In genomic region chr6:22357351-22357750, GRCm38 (mm10) we compare ENCODE assay signal across 25 mouse cellular contexts. TPM values are rescaled to one million over a fixed set of nuclear protein-coding genes. Genes with fewer than 3 reads are reported as not detected.
DNase-seq lines count a peak whose midpoint lies in the region; ATAC-seq lines count a peak whose summit lies in the region.
"Had no signal": no experiment of that assay in that cellular context is flagged by ENCODE, and none has a peak within 500 bp of the region (broad histone marks: within the 10 kb centered on the region; RNA-seq: fewer than 3 reads in every experiment).

No protein-coding gene starts in this region.

- no peak overlapping the region for H3K4me2 ChIP-seq in kidney, embryonic 16.5 days (replicated peaks; ENCODE audit: low read depth, low read length)
- H3K4me2 ChIP-seq: embryonic facial prominence, embryonic 13.5 days; forebrain, embryonic 12.5 days; forebrain, embryonic 15.5 days; heart, embryonic 11.5 days; hindbrain, embryonic 12.5 days; hindbrain, embryonic 15.5 days; intestine, embryonic 15.5 days had no signal

- peak; percentile 40 for DNase-seq in CD4-positive, CD25-positive, alpha-beta regulatory T cell, adult 2 months (ENCODE audit: low read depth, low spot score)
- peak; percentile 34 to 51 for DNase-seq in B cell, adult 2 months
- DNase-seq in ZHBTc4 (ENCODE audit: low read depth, low spot score): peak; percentile 35
- peak; percentile 38 for DNase-seq in splenic B cell, adult 2 months (ENCODE audit: low read depth, low spot score)
- DNase-seq in right cerebral cortex, postnatal 36 days (ENCODE audit: low spot score in 2 of 2): no peak
- DNase-seq: adrenal gland, postnatal 10 days; adrenal gland, postnatal 36 days; cerebellum, adult 18-20 months; cerebellum, adult 9-10 months; cerebellum, postnatal 14 days; embryo, embryonic 11 days; gastrocnemius, postnatal 25 days had no signal

- H3K4me3 ChIP-seq in kidney, embryonic 16.5 days (ENCODE audit: low read length): no peak overlapping the region
- H3K4me3 ChIP-seq: embryonic facial prominence, embryonic 10.5 days; embryonic facial prominence, embryonic 13.5 days; erythroblast, embryonic 14.5 days; forebrain, embryonic 12.5 days; forebrain, embryonic 15.5 days; hindbrain, embryonic 12.5 days; hindbrain, embryonic 15.5 days; intestine, embryonic 15.5 days had no signal

- no peak for ATAC-seq in CD4-positive, CD25-positive, alpha-beta regulatory T cell, adult 4 months
- ATAC-seq in kidney, embryonic 16.5 days (ENCODE audit: low FRiP score, low TSS enrichment): no peak
- ATAC-seq: forebrain, embryonic 15.5 days; intestine, embryonic 15.5 days; Patski had no signal

- H3K9ac ChIP-seq in kidney, embryonic 16.5 days (replicated peaks; ENCODE audit: low read length): no peak overlapping the region
- H3K9ac ChIP-seq: embryonic facial prominence, embryonic 13.5 days; forebrain, embryonic 12.5 days; forebrain, embryonic 15.5 days; hindbrain, embryonic 12.5 days; hindbrain, embryonic 15.5 days; intestine, embryonic 15.5 days had no signal

- peaks cover 3% of the 10 kb centered on the region for H3K9me3 ChIP-seq in kidney, embryonic 16.5 days (ENCODE audit: low read length)
- H3K9me3 ChIP-seq: forebrain, embryonic 12.5 days; forebrain, embryonic 15.5 days; hindbrain, embryonic 12.5 days; hindbrain, embryonic 15.5 days; intestine, embryonic 15.5 days had no signal

- no peaks in the 10 kb centered on the region for H3K27me3 ChIP-seq in splenic B cell, adult 2 months (ENCODE audit: control insufficient read depth, insufficient read depth, low read length, poor library complexity, severe bottlenecking)
- H3K27me3 ChIP-seq in kidney, embryonic 16.5 days (ENCODE audit: insufficient read depth, low read length): no peaks in the 10 kb centered on the region
- H3K27me3 ChIP-seq: CH12.LX; embryonic facial prominence, embryonic 13.5 days; forebrain, embryonic 12.5 days; forebrain, embryonic 15.5 days; hindbrain, embryonic 12.5 days; hindbrain, embryonic 15.5 days; intestine, embryonic 15.5 days; Patski had no signal

- 97% methylated on average over 4 of the region's 4 CpGs for WGBS in kidney, embryonic 16.5 days

- no peaks in the 10 kb centered on the region for H3K36me3 ChIP-seq in splenic B cell, adult 2 months (ENCODE audit: control insufficient read depth, insufficient read depth, low read length, poor library complexity, severe bottlenecking)
- H3K36me3 ChIP-seq in kidney, embryonic 16.5 days (ENCODE audit: insufficient read depth, low read length): no peaks in the 10 kb centered on the region
- H3K36me3 ChIP-seq: embryonic facial prominence, embryonic 10.5 days; embryonic facial prominence, embryonic 13.5 days; forebrain, embryonic 12.5 days; forebrain, embryonic 15.5 days; hindbrain, embryonic 12.5 days; hindbrain, embryonic 15.5 days; intestine, embryonic 15.5 days had no signal

- peaks cover 29% of the 10 kb centered on the region for H3K4me1 ChIP-seq in kidney, embryonic 16.5 days (ENCODE audit: insufficient read depth, low read length)
- H3K4me1 ChIP-seq: intestine, embryonic 15.5 days had no signal

- no peak overlapping the region for H3K27ac ChIP-seq in kidney, embryonic 16.5 days (ENCODE audit: low read length)
- H3K27ac ChIP-seq: embryonic facial prominence, embryonic 10.5 days; embryonic facial prominence, embryonic 13.5 days; forebrain, embryonic 12.5 days; forebrain, embryonic 15.5 days; hindbrain, embryonic 12.5 days; hindbrain, embryonic 15.5 days; intestine, embryonic 15.5 days had no signal

RNA-seq across cellular contexts. Expression of gene Fam3c, which starts 1.3 kb away (rescaled TPM):
- 100 to 1,000 TPM in 1 of 2 experiments, 10 to 100 TPM in 1; 99.1 to 129 TPM for polyA plus RNA-seq in CD4-positive, CD25-positive, alpha-beta regulatory T cell, adult 4 months (2017; shearing (Covaris generic))
- 59.1 and 62.0 TPM in 2 replicates for polyA plus RNA-seq in kidney, embryonic 16.5 days (2015; fragmentation: Nextera tagmentation; extraction: Ambion mirVana)

Comparison
In these comparisons a context has a peak if more than half of its experiments do, and no peak if none do; other contexts are left out.
1. DNase-seq: peak in CD4-positive, CD25-positive, alpha-beta regulatory T cell, adult 2 months (single experiment), B cell, adult 2 months (2 of 2), ZHBTc4 (single experiment) and splenic B cell, adult 2 months (single experiment); none in right cerebral cortex, postnatal 36 days (0 of 2).